Mouse (Mus musculus) heart, embryonic 13.5 days (tissue): ENCODE data around the gene 4921539E11Rik. TPM values are rescaled to one million over a fixed set of nuclear protein-coding genes. Genes with fewer than 3 reads are reported as not detected.

Experiments
- ATAC-seq: fragments of 200-750 bp; cut with Nextera tagmentation; 2 replicates; pipeline ENCODE4 v1.8.0; 2017; ENCODE audit warnings: moderate TSS enrichment; ENCODE audit not compliant: insufficient number of reproducible peaks, low FRiP score, low TSS enrichment; ENCODE audit errors: extremely low read depth
- H3K27ac ChIP-seq: fragments of 300-500 bp; sonication (generic); replicated peaks from 2 replicates; pipeline ENCODE4 v1.5.1; 2015; ENCODE audit warnings: moderate library complexity, mild to moderate bottlenecking, inconsistent platforms
- H3K27me3 ChIP-seq: fragments of 300-500 bp; sonication (generic); replicated peaks from 2 replicates; pipeline ENCODE4 v1.6.1; 2015; ENCODE audit warnings: mild to moderate bottlenecking, inconsistent platforms
- H3K36me3 ChIP-seq: fragments of 300-500 bp; sonication (generic); 2 replicates; pipeline ENCODE4 v1.6.1; 2015; ENCODE audit warnings: mild to moderate bottlenecking, inconsistent platforms
- H3K4me1 ChIP-seq: fragments of 300-500 bp; sonication (generic); 2 replicates; pipeline ENCODE4 v1.6.1; 2015; ENCODE audit warnings: inconsistent platforms
- H3K4me2 ChIP-seq: fragments of 300-500 bp; sonication (generic); 2 replicates; pipeline ENCODE4 v1.6.1; 2015; ENCODE audit warnings: inconsistent platforms, mild to moderate bottlenecking, moderate library complexity
- H3K4me3 ChIP-seq: fragments of 300-500 bp; sonication (generic); 2 replicates; pipeline ENCODE4 v1.5.1; 2015; ENCODE audit warnings: moderate library complexity, mild to moderate bottlenecking, inconsistent platforms
- H3K9ac ChIP-seq: fragments of 300-500 bp; sonication (generic); 2 replicates; pipeline ENCODE4 v1.6.1; 2015; ENCODE audit warnings: inconsistent platforms, mild to moderate bottlenecking, moderate library complexity
- H3K9me3 ChIP-seq: fragments of 300-500 bp; sonication (generic); 2 replicates; pipeline ENCODE4 v1.6.1; 2016; ENCODE audit warnings: inconsistent platforms
- WGBS: fragments of 180-500 bp; shearing (Covaris S2); methylation state at CpG from one replicate; pipeline ENCODE4 v1.1.7; 2015; ENCODE audit warnings: mixed read lengths; 5-methylcytosine and 5-hydroxymethylcytosine counted together
- polyA plus RNA-seq: library from polyadenylated mRNA; unstranded; fragments of >200 nt; fragmentation: Nextera tagmentation; extraction: Ambion mirVana; gene quantifications from 2 replicates; pipeline ENCODE4 v1.2.1, GENCODE M21; 2015

Gene 4921539E11Rik
- polyA plus RNA-seq, 1 experiment from 2014 or later = not detected

GRCm38 (mm10) chr4:103197401-103197800 lies 93.3 kb downstream of the 4921539E11Rik start:
- Histone ChIP-seq H3K4me1 (peaks cover 9% of the 10 kb centered on the region; the same call in 1 of the 2 replicates), H3K9me3 (0 out of 2 replicates have a peak, but pooled peaks cover 2% of the 10 kb centered on the region), H3K36me3 (peaks cover 64% of the 10 kb centered on the region), H3K27ac (no peak overlapping the region), H3K9ac (no peak overlapping the region), H3K4me2 (no peak overlapping the region), H3K4me3 (no peak overlapping the region), H3K27me3 (no peaks in the 10 kb centered on the region)
- no peak for ATAC-seq
- WGBS = 86% methylated on average over 8 of the region's 8 CpGs

GRCm38 (mm10) chr4:103192421-103192820 lies 98.2 kb downstream of the 4921539E11Rik start:
- WGBS = 74% methylated on average over 2 of the region's 2 CpGs

DNA sequence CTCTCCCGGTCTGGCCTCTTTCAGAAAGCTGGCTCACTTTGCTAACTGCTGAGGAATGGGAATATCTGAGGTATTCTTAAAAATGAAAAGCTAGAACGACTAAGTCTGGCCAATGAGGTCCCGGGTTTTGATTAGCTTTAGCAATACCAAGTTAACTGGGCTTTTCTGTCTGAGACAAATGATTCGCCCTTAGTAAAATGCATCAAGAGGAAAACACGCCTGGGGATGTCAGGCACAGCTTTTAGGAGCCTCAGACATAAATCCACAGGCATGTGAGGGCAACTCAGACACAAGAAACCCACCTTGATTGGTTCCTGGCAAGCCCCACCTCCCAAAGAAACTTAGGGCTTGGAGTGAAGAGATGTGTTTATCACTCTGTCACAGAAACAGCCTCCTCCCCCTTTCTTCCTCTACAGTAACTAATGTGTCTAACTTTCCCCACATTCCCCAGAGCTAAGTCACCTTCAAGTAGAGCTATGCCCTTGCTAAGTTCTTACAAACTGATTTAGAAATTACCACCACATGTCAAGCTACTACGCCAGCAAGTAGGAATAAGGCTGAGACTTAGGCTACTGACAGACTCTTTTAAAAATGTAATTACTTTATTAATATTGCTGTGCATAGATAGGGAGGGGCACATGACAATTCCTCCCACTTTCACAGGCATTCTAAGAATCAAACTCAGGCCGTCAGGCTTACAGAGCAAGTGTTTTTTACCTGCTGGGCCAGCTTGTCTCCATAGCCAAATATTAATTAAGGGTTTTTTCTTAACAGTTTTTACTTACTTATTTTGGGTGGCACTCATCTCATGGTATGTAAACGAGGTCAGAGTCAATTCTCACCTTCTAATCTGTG lies 101.7 kb downstream of the 4921539E11Rik start:
- 0 out of 2 replicates have a peak, but pooled peaks cover 3% of the 10 kb centered on the region for H3K9me3 ChIP-seq
- no peak overlapping the region for H3K9ac ChIP-seq
- 0 out of 2 replicates have a peak overlapping the region, but pooled peaks have one; percentile 7 for H3K27ac ChIP-seq
- no peak overlapping the region for H3K4me2 ChIP-seq
- peaks cover 75% of the 10 kb centered on the region for H3K36me3 ChIP-seq
- no peak overlapping the region for H3K4me3 ChIP-seq
- no peak for ATAC-seq
- 60% methylated on average over 8 of the region's 8 CpGs for WGBS
- H3K4me1 ChIP-seq = peaks cover 23% of the 10 kb centered on the region
- no peaks in the 10 kb centered on the region for H3K27me3 ChIP-seq

More at GRCm38 (mm10) chr4:103192421-103192820, 98.2 kb downstream of the 4921539E11Rik start:
- no peak overlapping the region for H3K4me3 ChIP-seq
- ATAC-seq = no peak
- no peak overlapping the region for H3K9ac ChIP-seq
- 0 out of 2 replicates have a peak, but pooled peaks cover 3% of the 10 kb centered on the region for H3K9me3 ChIP-seq
- no peak overlapping the region for H3K27ac ChIP-seq
- no peak overlapping the region for H3K4me2 ChIP-seq
- H3K36me3 ChIP-seq = peaks cover 70% of the 10 kb centered on the region
- no peaks in the 10 kb centered on the region for H3K27me3 ChIP-seq
- peaks cover 23% of the 10 kb centered on the region for H3K4me1 ChIP-seq

Other genes starting within 250 kb of the 4921539E11Rik start
- gene Mier1, start 176.5 kb downstream of the 4921539E11Rik start, polyA plus RNA-seq = 24.0 and 29.3 TPM in 2 replicates
- 0.83 and 1.4 TPM in 2 replicates for gene Wdr78, start 176.3 kb downstream of the 4921539E11Rik start, polyA plus RNA-seq
- 5.3 and 5.9 TPM in 2 replicates for gene Slc35d1, start 75.7 kb downstream of the 4921539E11Rik start, polyA plus RNA-seq
- gene Oma1, start 22.9 kb upstream of the 4921539E11Rik start, polyA plus RNA-seq = 19.0 and 20.2 TPM in 2 replicates